Mouse (Mus musculus): ENCODE results near the gene Nt5dc2.

DNA sequence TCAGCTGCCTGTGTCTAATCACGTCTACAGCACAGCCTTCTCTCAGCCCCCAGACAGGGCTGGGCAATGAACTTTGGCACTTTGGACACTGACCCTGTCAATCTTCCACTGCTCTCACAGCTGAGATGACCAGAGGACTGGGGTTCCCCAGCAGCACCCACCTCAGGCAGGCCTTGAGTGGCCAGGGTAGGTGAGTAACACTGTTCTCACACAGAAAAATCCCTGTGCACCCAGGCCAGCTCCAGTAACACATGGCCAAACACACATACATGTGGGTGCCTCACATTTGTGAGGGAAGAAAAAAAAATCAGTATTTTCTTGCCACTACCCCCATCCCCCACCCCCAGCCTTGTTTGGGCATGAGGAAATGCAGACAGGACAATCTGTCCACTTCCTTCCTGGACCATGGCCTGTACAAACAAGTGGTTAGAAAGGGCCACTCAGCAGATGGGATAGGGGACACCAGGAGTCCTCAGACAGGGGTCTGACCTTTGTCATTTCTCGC, 52.0 kb downstream of the Nt5dc2 start:
- TF ChIP-seq POLR2A (IDR thresholded peaks at IDR 0.05; ENCODE audit: low read depth, low read length) = no peak
- TF ChIP-seq CTCF (IDR thresholded peaks at IDR 0.05; ENCODE audit: extremely low read depth, insufficient read length, insufficient replicate concordance, low read depth, low read length) = no peak
